Mouse (Mus musculus) brown adipose tissue, adult 24 weeks (tissue): ENCODE data around the gene Pigv. TPM values are rescaled to one million over a fixed set of nuclear protein-coding genes. Genes with fewer than 3 reads are reported as not detected.

Source experiments
- H3K27ac ChIP-seq: fragments of 200-500 bp; replicated peaks from 2 replicates; pipeline ENCODE4 v1.5.1; 2012; ENCODE audit warnings: low read depth, mild to moderate bottlenecking, low read length
- H3K4me1 ChIP-seq: fragments of 200-500 bp; 2 replicates; pipeline ENCODE4 v1.6.1; 2012; ENCODE audit warnings: low read length, mixed read lengths; ENCODE audit not compliant: control insufficient read depth, insufficient read depth, insufficient read length
- H3K4me3 ChIP-seq: fragments of 200-500 bp; 2 replicates; pipeline ENCODE4 v1.5.1; 2012; ENCODE audit warnings: low read depth, mild to moderate bottlenecking, low read length, moderate library complexity; ENCODE audit not compliant: insufficient read depth
- polyA plus RNA-seq: library from polyadenylated mRNA; stranded (reverse); fragments of >200 nt; gene quantifications from 2 replicates; pipeline ENCODE4 v1.2.4, GENCODE M21; 2012; ENCODE audit not compliant: missing spikeins, insufficient read depth, insufficient read length

Gene Pigv
- polyA plus RNA-seq, 1 experiment: 4.6 TPM

DNA sequence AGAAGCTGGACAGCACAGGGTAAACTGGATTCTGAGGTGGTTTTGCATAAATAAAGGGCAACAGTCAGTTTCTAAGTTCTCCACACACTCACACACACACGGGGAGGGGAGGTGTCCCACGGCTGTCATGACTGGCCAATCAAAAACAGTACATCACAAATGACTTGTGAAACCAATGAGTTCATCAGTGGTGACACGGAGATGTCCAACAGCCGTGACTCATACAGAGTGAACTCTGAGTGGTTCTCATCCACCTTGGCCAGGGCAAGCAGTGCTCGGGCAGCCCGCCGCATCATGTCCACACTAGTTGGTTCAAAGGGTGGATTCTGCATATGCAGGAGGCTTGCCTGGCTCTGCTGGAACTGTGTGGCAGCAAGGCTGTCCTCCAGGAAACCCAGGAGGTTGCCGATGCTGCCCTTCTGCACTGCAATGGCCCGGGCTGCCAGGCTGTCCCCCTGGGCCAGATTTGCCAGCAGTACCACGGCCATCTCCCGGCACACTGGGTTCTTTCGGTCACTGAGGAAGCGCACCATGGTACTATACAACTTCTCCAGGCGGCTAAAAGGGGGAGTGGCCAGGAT lies 7.8 kb upstream of the Pigv start:
- peaks cover 8% of the 10 kb centered on the region; the same call in 1 of the 2 replicates for H3K4me1 ChIP-seq
- no peak overlapping the region for H3K27ac ChIP-seq
- H3K4me3 ChIP-seq: no peak overlapping the region

DNA sequence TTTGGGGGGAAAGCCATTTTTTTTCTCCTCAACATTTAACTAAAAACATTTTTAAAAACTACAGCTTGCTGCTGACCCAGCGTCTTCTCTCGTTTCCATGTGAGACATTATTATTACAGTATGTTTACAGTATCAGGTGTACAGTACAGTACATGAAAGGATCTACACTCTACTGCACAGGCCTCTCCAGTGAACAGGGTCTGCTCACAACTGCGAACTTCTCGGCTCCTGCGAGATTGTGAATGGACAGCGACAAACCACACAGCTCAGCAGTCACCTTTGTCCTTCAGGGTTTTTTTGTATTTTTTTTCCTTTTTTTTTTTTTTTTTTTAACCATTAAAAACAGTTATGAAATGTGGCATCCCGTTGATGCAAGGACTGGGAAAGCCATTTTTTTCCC lies 7.2 kb upstream of the Pigv start:
- Histone ChIP-seq H3K4me1 (peaks cover 14% of the 10 kb centered on the region), H3K27ac (no peak overlapping the region), H3K4me3 (no peak overlapping the region)

DNA sequence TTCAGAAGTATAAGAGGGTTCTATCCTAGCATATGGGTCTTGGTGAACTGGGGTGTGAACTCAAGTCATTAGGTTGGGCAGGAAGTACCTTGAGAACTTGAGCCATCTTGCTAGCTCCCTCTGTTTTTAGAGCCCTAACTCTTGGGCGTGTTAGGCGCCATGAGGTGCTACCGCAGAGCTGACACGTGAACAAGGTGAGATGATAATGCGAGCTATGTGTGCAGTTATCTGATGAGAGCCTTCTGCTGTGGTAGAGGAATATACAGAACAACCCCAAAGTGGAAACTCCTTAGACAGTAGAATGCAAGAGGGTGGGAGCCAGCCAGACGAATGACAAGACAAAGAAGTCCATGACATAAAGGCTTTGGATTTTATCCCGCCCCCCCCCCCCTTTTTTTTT lies 4.8 kb upstream of the Pigv start:
- no peak overlapping the region for H3K27ac ChIP-seq
- no peak overlapping the region for H3K4me3 ChIP-seq
- H3K4me1 ChIP-seq: peaks cover 20% of the 10 kb centered on the region

DNA sequence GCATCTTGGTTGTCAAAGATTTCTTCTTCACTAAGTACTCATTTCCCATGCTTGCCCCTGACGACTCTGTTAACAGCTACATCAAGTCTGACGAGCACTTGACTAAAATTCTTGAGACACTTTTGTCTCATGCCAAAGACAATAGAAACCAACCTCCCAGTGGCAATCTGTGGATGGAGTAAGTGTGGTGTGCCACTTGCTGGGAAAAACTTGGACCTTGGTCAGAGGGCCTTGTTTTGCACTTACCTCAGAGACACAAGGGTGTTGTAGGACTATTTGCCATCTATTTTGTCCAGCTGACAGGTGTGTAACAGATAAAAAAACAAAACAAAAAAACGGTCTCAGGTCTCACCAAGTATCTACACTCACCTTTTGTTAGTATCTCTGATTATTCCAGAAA lies 3.7 kb upstream of the Pigv start:
- peak overlapping the region; percentile 23; the same call in 1 of the 2 replicates for H3K27ac ChIP-seq
- H3K4me3 ChIP-seq: no peak overlapping the region
- H3K4me1 ChIP-seq: peaks cover 20% of the 10 kb centered on the region

DNA sequence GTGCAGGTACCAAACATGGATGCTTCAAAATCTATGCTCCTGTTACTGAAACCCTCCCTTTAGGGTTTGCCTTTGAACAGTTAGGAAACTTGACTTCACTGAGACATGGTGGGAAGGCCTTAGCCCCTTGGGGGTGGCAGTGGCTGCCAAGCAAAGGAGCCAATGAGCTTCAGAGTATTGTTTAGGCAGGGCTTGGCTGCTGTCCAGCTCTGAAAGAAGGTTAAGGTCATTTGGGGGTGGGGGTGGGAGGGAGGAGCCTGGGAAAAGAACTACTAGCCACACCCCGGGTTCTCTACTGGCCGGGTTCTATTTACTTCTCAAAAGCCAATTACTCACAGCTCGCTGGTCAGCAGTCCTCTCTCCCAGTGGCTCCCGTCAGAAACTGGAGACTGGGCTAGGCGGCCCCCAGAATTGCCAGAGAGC lies 3.2 kb upstream of the Pigv start:
- no peak overlapping the region for H3K4me3 ChIP-seq
- peaks cover 20% of the 10 kb centered on the region for H3K4me1 ChIP-seq
- H3K27ac ChIP-seq: peak overlapping the region; percentile 79

DNA sequence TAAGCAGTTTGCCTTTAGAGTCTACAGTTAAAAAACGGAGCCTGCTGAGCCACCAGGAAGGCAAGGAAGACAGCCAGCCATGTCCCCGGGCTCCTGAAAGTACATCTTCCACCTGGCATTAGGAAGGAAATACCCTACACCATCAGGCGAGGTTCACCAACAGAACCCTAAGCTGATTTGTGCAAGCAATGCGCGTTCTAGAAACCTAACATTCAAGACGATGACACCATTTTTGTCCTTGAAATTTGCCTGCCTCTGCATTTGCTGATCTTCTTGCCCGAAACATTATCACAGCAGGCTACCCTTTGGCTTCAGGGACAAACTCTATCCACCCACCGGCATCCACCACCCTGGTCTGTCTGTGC lies 1.9 kb upstream of the Pigv start:
- H3K4me1 ChIP-seq: peaks cover 20% of the 10 kb centered on the region
- peak overlapping the region; percentile 100 for H3K27ac ChIP-seq
- peak overlapping the region; percentile 89; the same call in 1 of the 2 replicates for H3K4me3 ChIP-seq

DNA sequence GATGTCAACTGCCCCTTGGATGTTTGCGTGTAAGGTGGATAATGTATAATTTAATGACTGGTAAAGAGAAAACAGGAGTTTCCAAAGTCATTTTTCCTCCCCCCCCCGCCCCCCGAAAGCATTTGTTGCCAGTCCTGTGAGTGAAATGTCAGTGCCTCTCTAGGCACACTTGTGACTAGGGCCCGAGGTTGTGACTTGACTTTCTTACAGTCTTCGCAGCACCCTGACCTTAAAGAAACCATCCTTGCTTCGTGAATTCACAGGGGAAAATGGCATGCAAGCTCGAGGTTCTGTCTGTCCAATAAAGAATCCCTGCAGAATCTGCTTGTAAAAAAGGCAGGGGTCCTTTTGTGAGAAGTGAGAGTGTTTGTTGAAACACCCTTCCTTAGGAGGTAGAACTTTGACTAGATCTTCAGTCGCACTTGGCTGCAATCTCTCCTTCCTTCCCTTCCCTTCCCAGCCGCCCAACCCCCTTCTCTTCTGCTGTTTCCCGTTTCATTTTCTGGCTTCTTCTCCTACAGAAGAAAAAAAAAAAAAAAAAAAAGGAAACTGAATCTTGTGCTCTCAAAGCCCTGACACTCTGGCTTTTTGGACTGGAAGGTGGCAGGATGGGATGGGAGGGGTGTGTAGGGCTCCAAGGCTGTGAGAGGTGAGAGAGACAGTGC lies 1.4 kb upstream of the Pigv start:
- H3K4me1 ChIP-seq: peaks cover 20% of the 10 kb centered on the region
- H3K4me3 ChIP-seq: peak overlapping the region; percentile 89
- peak overlapping the region; percentile 100 for H3K27ac ChIP-seq

DNA sequence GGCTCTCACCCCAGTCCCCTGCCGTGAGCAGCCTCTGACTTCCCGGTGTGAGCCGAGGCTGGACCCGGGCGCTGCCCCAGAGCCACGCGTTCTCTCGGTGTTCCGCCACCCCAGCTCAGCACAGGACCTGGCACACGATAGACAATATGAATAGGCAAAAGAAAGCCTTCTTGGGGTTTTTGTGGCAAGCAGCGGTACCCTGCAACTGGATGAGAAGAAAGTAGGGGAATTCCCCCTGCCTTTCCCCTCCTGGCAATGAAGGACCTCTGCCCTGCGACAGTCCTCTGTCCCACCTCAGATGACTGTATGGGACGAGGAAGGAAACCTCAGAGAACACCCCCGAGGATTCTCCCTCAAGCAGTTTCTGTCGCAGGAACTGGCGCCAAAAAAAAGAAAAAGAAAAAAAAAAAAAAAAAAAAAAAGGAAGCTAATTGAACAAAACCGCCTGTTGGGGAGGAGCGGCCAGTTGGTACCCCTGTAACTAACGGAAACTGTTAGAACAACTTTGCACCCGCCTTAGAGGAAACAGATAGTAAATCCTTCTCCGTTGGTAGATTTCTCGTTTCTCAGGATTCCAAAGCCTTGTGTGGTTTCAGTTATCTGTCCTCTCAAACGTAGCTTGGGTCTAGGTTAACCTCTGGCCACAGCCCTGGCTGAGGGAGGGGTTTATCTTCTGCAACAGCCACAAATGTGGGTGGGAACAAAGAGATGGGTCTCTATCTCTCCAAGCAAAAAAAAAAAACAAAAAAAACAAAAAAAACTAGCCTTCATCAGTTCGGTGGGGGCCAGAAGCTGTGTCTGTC lies 599 bp upstream of the Pigv start:
- peak overlapping the region; percentile 89 for H3K4me3 ChIP-seq
- peaks cover 20% of the 10 kb centered on the region for H3K4me1 ChIP-seq
- peak overlapping the region; percentile 100 for H3K27ac ChIP-seq

DNA sequence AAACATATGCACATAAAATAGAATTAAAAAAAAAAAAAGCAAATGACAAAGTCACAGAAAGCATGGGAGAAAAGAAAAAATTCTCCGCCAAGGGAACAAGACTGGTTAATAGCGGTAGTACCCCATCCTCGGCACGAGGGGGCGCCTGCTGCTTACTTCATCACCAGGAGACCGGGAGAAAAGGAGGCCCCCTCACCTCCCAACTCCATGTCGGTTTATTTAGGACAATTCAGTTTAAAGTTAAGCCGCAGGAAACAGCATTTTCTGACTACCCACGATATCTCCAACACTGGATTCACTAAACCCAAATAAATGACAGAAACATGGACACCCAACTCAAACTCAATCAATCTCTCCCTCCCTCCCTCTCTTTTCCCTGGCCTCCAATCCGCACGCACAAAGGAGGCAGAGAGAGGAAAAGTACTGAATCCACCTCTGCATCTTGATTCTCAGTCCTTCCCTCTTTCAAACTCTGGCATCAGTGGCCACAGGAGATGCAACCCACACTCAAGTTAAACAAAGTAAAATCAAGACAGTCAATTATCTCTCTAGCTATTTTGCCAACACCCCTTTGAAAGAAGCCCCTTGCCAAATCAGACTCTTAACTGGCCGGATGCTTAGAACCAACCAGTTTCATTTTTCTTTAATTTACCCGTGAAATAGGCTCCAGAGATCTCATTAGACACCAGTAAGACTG lies 1.1 kb downstream of the Pigv start:
- H3K4me1 ChIP-seq: peaks cover 20% of the 10 kb centered on the region
- H3K4me3 ChIP-seq: peak overlapping the region; percentile 89
- H3K27ac ChIP-seq: peak overlapping the region; percentile 98

DNA sequence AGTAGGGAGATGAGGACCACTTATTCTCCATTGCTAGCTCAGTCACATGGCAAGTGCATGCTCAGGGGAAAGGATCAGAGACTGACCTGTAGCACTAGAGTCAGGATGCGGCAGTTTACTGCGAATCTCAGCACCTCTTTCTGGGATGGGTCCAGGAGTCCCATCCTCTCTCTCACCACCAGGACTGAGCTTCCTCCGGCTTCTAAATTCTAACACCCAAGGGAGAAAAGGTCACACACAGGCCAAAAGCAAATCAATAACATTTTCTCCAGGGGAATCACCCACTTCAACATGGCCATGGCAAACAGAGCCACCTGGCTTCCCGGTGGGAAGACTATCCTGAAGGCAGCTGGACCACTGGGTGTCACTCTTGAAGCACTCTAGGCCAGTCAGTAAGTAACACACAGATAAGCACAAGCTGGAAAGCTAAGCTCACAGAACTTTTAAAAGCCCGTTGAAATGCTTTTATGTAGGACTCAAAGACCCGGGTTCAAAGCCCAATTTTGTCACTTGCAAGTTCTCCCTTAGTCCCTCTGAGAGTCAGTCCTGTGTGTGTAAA lies 2.7 kb downstream of the Pigv start:
- H3K4me3 ChIP-seq: no peak overlapping the region
- H3K27ac ChIP-seq: no peak overlapping the region
- peaks cover 7% of the 10 kb centered on the region for H3K4me1 ChIP-seq

DNA sequence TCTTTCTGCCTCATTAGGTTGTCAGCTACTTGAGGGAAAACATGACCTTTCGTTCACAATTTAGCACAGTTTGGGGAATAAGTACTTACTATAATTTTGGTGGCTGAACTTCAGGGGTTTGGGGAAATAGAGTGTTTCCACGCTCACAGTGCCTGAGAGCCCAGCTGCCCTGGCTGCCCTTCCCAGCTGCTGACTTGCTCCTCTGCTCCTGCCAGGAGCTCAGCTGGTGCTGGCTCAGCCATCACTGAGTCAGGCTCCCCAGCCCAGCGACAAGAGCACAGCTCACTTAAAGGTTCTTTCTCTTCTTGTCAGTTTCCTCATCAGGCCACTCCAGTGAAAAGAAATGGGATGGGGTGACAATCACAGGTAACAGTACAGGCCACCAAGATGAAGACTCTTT lies 3.9 kb downstream of the Pigv start:
- Histone ChIP-seq H3K27ac (no peak overlapping the region), H3K4me3 (no peak overlapping the region), H3K4me1 (no peaks in the 10 kb centered on the region)

DNA sequence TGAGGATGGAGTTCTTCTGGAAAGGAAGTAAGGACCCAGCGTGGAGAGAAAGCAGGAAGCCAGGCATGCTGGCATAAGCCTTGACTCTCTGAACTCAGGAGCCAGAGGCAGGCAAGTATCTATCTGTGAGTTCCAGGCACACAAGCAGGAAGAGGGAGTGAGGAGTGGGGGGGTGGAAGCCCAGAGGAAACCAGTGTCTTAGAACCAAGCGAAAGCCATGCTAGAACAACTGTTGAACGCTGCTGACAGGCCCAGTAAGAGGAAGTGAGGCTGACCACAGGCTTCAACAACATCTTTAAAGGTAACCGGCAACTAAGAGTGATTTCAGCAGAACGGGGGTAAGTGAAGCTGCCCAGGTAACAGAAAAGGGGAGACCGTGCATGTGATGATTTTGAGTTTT lies 6.2 kb downstream of the Pigv start:
- Histone ChIP-seq H3K27ac (no peak overlapping the region; the same call in 1 of the 2 replicates), H3K4me3 (no peak overlapping the region), H3K4me1 (peaks cover 6% of the 10 kb centered on the region)

DNA sequence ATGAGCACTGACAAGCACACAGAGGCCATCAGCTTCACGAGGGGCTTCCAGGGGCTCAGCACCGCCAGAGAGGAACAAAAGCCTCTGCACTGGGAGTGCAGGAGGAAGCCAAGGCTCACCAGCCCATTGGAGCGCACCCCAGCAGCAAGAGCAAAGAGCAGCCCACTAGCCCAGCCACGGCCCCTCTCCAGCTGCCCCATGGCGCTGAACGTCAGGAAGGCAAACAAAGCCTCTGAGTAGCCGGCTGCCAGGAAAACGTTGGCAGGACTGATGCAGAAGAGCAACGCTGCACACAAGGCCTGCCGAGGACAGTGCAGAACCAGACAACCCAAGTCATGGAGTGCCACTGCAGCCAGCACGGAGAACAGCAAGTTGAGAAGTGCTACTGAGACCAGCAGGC lies 7.3 kb downstream of the Pigv start:
- Histone ChIP-seq H3K27ac (no peak overlapping the region), H3K4me1 (peaks cover 11% of the 10 kb centered on the region), H3K4me3 (no peak overlapping the region)

DNA sequence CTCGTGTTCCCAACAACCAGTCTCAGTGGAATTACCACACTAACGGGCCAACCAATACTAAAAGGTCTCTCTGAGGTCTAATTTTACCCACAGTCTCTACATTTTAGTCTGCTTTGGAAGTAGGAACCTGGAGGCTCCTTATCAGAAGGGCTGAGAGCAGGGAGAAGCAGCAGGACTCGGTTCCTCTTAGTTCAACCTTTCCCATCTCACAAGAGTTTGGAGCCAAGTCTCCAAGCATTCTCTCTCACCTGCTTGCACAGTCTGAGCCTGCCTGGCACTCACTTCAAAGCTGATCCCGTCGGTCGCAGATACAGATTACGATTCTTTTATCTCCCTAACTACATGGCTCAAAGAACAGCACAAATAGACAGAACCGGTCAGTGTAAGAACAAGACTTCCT lies 9.5 kb downstream of the Pigv start:
- no peak overlapping the region for H3K27ac ChIP-seq
- peaks cover 11% of the 10 kb centered on the region for H3K4me1 ChIP-seq
- no peak overlapping the region for H3K4me3 ChIP-seq

DNA sequence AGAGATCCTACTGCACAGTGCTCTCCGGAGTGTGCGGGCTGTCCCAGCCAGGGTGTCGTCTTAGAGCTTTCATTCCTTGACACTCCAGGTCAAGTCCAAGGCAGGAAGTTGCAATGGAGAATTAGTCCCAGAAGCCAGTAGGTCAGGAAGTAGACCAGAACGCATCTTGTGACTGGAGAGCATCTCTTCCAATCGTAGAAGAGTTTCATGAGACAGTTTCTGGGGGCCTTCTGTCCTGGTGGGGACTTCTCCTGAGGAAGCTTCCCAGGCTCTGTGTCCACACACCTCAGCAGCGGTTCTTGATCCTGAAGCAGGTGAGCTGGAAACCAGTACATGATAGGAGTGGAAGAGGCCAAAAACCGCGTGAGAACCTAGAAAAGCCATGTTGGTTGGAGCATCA lies 10.0 kb downstream of the Pigv start:
- Histone ChIP-seq H3K27ac (no peak overlapping the region), H3K4me3 (no peak overlapping the region)

More for the DNA sequence above, 10.0 kb downstream of the Pigv start:
- peaks cover 11% of the 10 kb centered on the region for H3K4me1 ChIP-seq
